In genomic region chr7:131317587-131317986, GRCm38 (mm10) we compare ENCODE assay signal across 36 mouse cellular contexts. TPM values are rescaled to one million over a fixed set of nuclear protein-coding genes. Genes with fewer than 3 reads are reported as not detected.
DNase-seq lines count a peak whose midpoint lies in the region; TF ChIP-seq lines count a peak whose summit lies in the region.
"Had no signal": no experiment of that assay in that cellular context is flagged by ENCODE, and none has a peak within 500 bp of the region (broad histone marks: within the 10 kb centered on the region; RNA-seq: fewer than 3 reads in every experiment).

No protein-coding gene starts in this region.

- H3K27me3 ChIP-seq in C2C12 (ENCODE audit: control insufficient read depth, insufficient read depth, insufficient read length) (no peaks in the 10 kb centered on the region), E14TG2a.4 (ENCODE audit: insufficient read depth, low read length) (peaks cover 3% of the 10 kb centered on the region; the same call in 1 of the 2 replicates)
- H3K27me3 ChIP-seq: CH12.LX; forebrain, embryonic 13.5 days; hindbrain, embryonic 12.5 days; limb, embryonic 15.5 days; liver, embryonic 13.5 days; midbrain, embryonic 15.5 days; neural tube, embryonic 15.5 days had no signal

- no peak overlapping the region for H3K4me3 ChIP-seq in C2C12 (ENCODE audit: insufficient read depth, poor library complexity, severe bottlenecking)
- no peak overlapping the region for H3K4me3 ChIP-seq in E14TG2a.4 (replicated peaks; ENCODE audit: low read length)
- H3K4me3 ChIP-seq: forebrain, embryonic 13.5 days; hindbrain, embryonic 12.5 days; limb, embryonic 15.5 days; liver, embryonic 13.5 days; midbrain, embryonic 10.5 days; midbrain, embryonic 15.5 days; neural tube, embryonic 15.5 days had no signal

- 0 out of 2 replicates have a peak, but pooled peaks cover 2% of the 10 kb centered on the region for H3K4me1 ChIP-seq in E14TG2a.4 (replicated peaks; ENCODE audit: low read depth, low read length)
- H3K4me1 ChIP-seq: forebrain, embryonic 13.5 days; hindbrain, embryonic 12.5 days; limb, embryonic 15.5 days; liver, embryonic 13.5 days; midbrain, embryonic 10.5 days; midbrain, embryonic 15.5 days; neural tube, embryonic 15.5 days had no signal

- H3K36me3 ChIP-seq in C2C12 (ENCODE audit: control insufficient read depth, insufficient read depth) = no peaks in the 10 kb centered on the region
- no peaks in the 10 kb centered on the region for H3K36me3 ChIP-seq in E14TG2a.4 (ENCODE audit: insufficient read depth, low read length)
- H3K36me3 ChIP-seq: hindbrain, embryonic 12.5 days; limb, embryonic 15.5 days; liver, embryonic 13.5 days; midbrain, embryonic 10.5 days; midbrain, embryonic 15.5 days; neural tube, embryonic 15.5 days had no signal

- DNase-seq in ZHBTc4 (ENCODE audit: low read depth, low spot score) = peak; percentile 63
- peak; percentile 17 for DNase-seq in forelimb bud, embryonic 11.5 days (ENCODE audit: low read depth, low spot score)
- DNase-seq in gastrocnemius, postnatal 10 days = no peak
- DNase-seq in gastrocnemius, postnatal 4 days (ENCODE audit: low spot score in 2 of 2) = no peak
- DNase-seq: adrenal gland, adult 8-10 months; B cell, adult 2 months; cerebellum, adult 2 months; cerebellum, postnatal 25 days; heart, postnatal 14 days; kidney, adult 8-10 months; kidney, postnatal 4 days; liver, embryonic 13.5 days; lung, adult 18-20 months; lung, postnatal 14 days; thymus, postnatal 4 days had no signal

- no peaks in the 10 kb centered on the region for H3K9me3 ChIP-seq in E14TG2a.4 (ENCODE audit: low read length)
- H3K9me3 ChIP-seq: forebrain, embryonic 13.5 days; hindbrain, embryonic 12.5 days; limb, embryonic 15.5 days; liver, embryonic 13.5 days; midbrain, embryonic 10.5 days; midbrain, embryonic 15.5 days; neural tube, embryonic 15.5 days had no signal

- TF ChIP-seq CTCF in C2C12 (IDR thresholded peaks at IDR 0.05; ENCODE audit: control insufficient read depth, insufficient read depth, insufficient read length) = no peak
- peak; percentile 13; the same call in 1 of the 2 replicates for TF ChIP-seq CTCF in E14TG2a.4 (conservative IDR thresholded peaks at IDR 0.05; ENCODE audit: low read length)

- H3K79me3 ChIP-seq in C2C12 (ENCODE audit: low read depth) = no peaks in the 10 kb centered on the region

- no peak overlapping the region for H3ac ChIP-seq in C2C12 (ENCODE audit: control insufficient read depth, insufficient read length, low read depth)

- H3K79me2 ChIP-seq in C2C12 (ENCODE audit: control insufficient read depth, insufficient read depth) = no peaks in the 10 kb centered on the region

TF ChIP-seq in C2C12, 6 proteins besides CTCF, POLR2A, EP300 and RAD21:
- no peak for TF ChIP-seq MYOD1 (IDR thresholded peaks at IDR 0.05; ENCODE audit: control insufficient read depth, insufficient read length, low read depth)
- TF ChIP-seq USF1 (IDR thresholded peaks at IDR 0.05; ENCODE audit: low read depth) = peak; percentile 65
- TF ChIP-seq MYOG (IDR thresholded peaks at IDR 0.05; ENCODE audit: control insufficient read depth, extremely low read depth, insufficient read length) = no peak
- TF ChIP-seq MAX (IDR thresholded peaks at IDR 0.05) = no peak
- no peak for TF ChIP-seq CEBPB (IDR thresholded peaks at IDR 0.05; ENCODE audit: low read depth)

RNA-seq across cellular contexts. Expression of gene Cuzd1, which starts 4.5 kb away (rescaled TPM):
- not detected for polyA plus RNA-seq in C2C12 (2012; fragmentation: generic; extraction: Trizol)
- total RNA-seq in gastrocnemius, postnatal 10 days (2021) = not detected
- not detected for total RNA-seq in gastrocnemius, postnatal 4 days (2021)
- total RNA-seq: adrenal gland, adult 8-10 months; CH12.LX; layer of hippocampus, postnatal 25 days; left cerebral cortex, adult 8-10 months had no signal
- polyA plus RNA-seq: forebrain, embryonic 13.5 days; hindbrain, embryonic 12.5 days; hindbrain, postnatal 0 days; kidney, postnatal 0 days; liver, embryonic 13.5 days; midbrain, embryonic 10.5 days; midbrain, embryonic 15.5 days; neural tube, embryonic 15.5 days; stomach, embryonic 14.5 days had no signal

RNA-seq across cellular contexts. Expression of gene Fam24b, which starts 11.7 kb away (rescaled TPM):
- polyA plus RNA-seq in C2C12 (2012; fragmentation: generic; extraction: Trizol) = 0.07 TPM
- total RNA-seq in gastrocnemius, postnatal 10 days (2021) = not detected
- total RNA-seq in gastrocnemius, postnatal 4 days (2021) = not detected
- total RNA-seq: adrenal gland, adult 8-10 months; gastrocnemius, adult 18-20 months; heart, postnatal 14 days; hindbrain, postnatal 0 days; layer of hippocampus, postnatal 25 days; left cerebral cortex, adult 8-10 months; left cerebral cortex, postnatal 36 days had no signal
- polyA plus RNA-seq: forebrain, embryonic 13.5 days; heart, embryonic 14.5 days; hindbrain, embryonic 12.5 days; hindbrain, postnatal 0 days; intestine, embryonic 16.5 days; kidney, postnatal 0 days; limb, embryonic 15.5 days; liver, embryonic 13.5 days; midbrain, embryonic 10.5 days; midbrain, embryonic 15.5 days; neural tube, embryonic 15.5 days; stomach, embryonic 14.5 days; thymus, postnatal 0 days had no signal

RNA-seq across cellular contexts. Expression of gene Fam24a, which starts 16.1 kb away (rescaled TPM):
- polyA plus RNA-seq in C2C12 (2012; fragmentation: generic; extraction: Trizol) = not detected
- not detected for total RNA-seq in gastrocnemius, postnatal 10 days (2021)
- total RNA-seq in gastrocnemius, postnatal 4 days (2021) = not detected
- total RNA-seq: adrenal gland, adult 8-10 months; adrenal gland, postnatal 4 days; CH12.LX; gastrocnemius, adult 18-20 months; heart, postnatal 14 days; hindbrain, postnatal 0 days; layer of hippocampus, adult 8-10 months; layer of hippocampus, postnatal 25 days; left cerebral cortex, adult 8-10 months; left cerebral cortex, postnatal 36 days had no signal
- polyA plus RNA-seq: cerebellum, adult 2 months; forebrain, embryonic 13.5 days; heart, embryonic 14.5 days; hindbrain, embryonic 12.5 days; intestine, embryonic 16.5 days; kidney, postnatal 0 days; limb, embryonic 15.5 days; liver, embryonic 13.5 days; midbrain, embryonic 10.5 days; midbrain, embryonic 15.5 days; neural tube, embryonic 15.5 days; stomach, embryonic 14.5 days; thymus, postnatal 0 days had no signal

RNA-seq across cellular contexts. Expression of gene 2310057M21Rik, which starts 45.0 kb away (rescaled TPM):
- polyA plus RNA-seq in C2C12 (2012; fragmentation: generic; extraction: Trizol) = 12.3 TPM
- 10 to 100 TPM; 14.2 to 15.0 TPM for total RNA-seq in gastrocnemius, postnatal 10 days (2021)
- 10 to 100 TPM; 13.7 to 19.7 TPM for total RNA-seq in gastrocnemius, postnatal 4 days (2021)

RNA-seq across cellular contexts. Expression of gene Pstk, which starts 53.4 kb away (rescaled TPM):
- 26.7 TPM for polyA plus RNA-seq in C2C12 (2012; fragmentation: generic; extraction: Trizol)
- total RNA-seq in gastrocnemius, postnatal 10 days (2021) = 10 to 100 TPM; 30.1 to 36.2 TPM
- total RNA-seq in gastrocnemius, postnatal 4 days (2021) = 10 to 100 TPM; 28.5 to 34.0 TPM

Comparison
In these comparisons a context has a peak if more than half of its experiments do, and no peak if none do; other contexts are left out.
1. DNase-seq: peak in ZHBTc4 (single experiment) and forelimb bud, embryonic 11.5 days (single experiment); none in gastrocnemius, postnatal 10 days (single experiment) and gastrocnemius, postnatal 4 days (0 of 2).